ENCODE assay signal across 9 mouse cellular contexts in the genomic region with DNA sequence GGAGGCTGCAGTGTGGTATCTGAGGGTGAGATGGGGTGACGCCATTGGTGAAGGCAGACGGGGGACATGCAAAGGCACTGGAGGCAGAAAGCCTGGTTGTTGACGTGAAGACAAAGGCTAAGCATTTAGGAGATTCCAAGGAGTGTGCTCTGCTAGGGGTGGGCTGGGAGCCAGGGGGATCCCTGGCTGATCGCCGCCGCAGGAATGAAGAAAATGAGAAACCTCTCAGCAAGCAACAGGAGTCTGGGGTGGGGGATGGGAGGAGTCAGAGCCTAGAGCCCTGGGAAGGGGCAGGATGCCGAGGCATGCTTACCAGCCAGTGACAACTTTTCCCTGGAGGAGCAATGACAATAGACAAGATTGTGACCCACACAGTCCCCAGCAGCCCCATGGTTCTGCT. TPM values are rescaled to one million over a fixed set of nuclear protein-coding genes. Genes with fewer than 3 reads are reported as not detected.
A peak's percentile ranks its signal among the peaks of the same experiment; 100 is the strongest.
DNase-seq lines count a peak whose midpoint lies in the region; ATAC-seq and TF ChIP-seq lines count a peak whose summit lies in the region.
"Had no signal": no experiment of that assay in that cellular context is flagged by ENCODE, and none has a peak within 500 bp of the region (broad histone marks: within the 10 kb centered on the region; RNA-seq: fewer than 3 reads in every experiment).

No protein-coding gene starts in this region.

- no peak; the same call in 1 of the 2 replicates for ATAC-seq in stomach, embryonic 16.5 days (ENCODE audit: insufficient read depth, low FRiP score)

- no peak overlapping the region for H3K4me3 ChIP-seq in kidney, adult 2 months (ENCODE audit: insufficient read depth, low read depth, low read length)
- no peak overlapping the region for H3K4me3 ChIP-seq in stomach, embryonic 16.5 days (replicated peaks; ENCODE audit: low read length)
- H3K4me3 ChIP-seq: liver, embryonic 15.5 days had no signal

- no peaks in the 10 kb centered on the region for H3K4me1 ChIP-seq in kidney, adult 2 months (ENCODE audit: control insufficient read depth, insufficient read depth, low read length)
- H3K4me1 ChIP-seq in stomach, embryonic 16.5 days (ENCODE audit: control insufficient read depth, insufficient read depth, low read length) = peaks cover 42% of the 10 kb centered on the region

- 0 out of 2 replicates have a peak overlapping the region, but pooled peaks have one; percentile 10 for H3K9ac ChIP-seq in stomach, embryonic 16.5 days (ENCODE audit: low read length)
- H3K9ac ChIP-seq: liver, embryonic 15.5 days had no signal

- H3K36me3 ChIP-seq in kidney, adult 2 months (ENCODE audit: control insufficient read depth, insufficient read depth, low read length) = no peaks in the 10 kb centered on the region
- no peaks in the 10 kb centered on the region for H3K36me3 ChIP-seq in stomach, embryonic 16.5 days (ENCODE audit: control insufficient read depth, insufficient read depth, low read length)
- H3K36me3 ChIP-seq: liver, embryonic 15.5 days had no signal

- TF ChIP-seq POLR2A in kidney, adult 2 months (IDR thresholded peaks at IDR 0.05; ENCODE audit: low read depth, low read length) = no peak

- 61% methylated on average over 7 of the region's 7 CpGs for WGBS in kidney, adult 2 months
- 42% methylated on average over 7 of the region's 7 CpGs for WGBS in stomach, embryonic 16.5 days

- H3K27me3 ChIP-seq in kidney, adult 2 months (replicated peaks; ENCODE audit: control insufficient read depth, insufficient read depth, low read length) = no peaks in the 10 kb centered on the region
- no peaks in the 10 kb centered on the region; the same call in 1 of the 2 replicates for H3K27me3 ChIP-seq in stomach, embryonic 16.5 days (ENCODE audit: control insufficient read depth, insufficient read depth, low read length)

- no peak for TF ChIP-seq CTCF in kidney, adult 2 months (conservative IDR thresholded peaks at IDR 0.05; ENCODE audit: insufficient read depth, insufficient read length, low read depth, low read length)

- no peaks in the 10 kb centered on the region for H3K9me3 ChIP-seq in stomach, embryonic 16.5 days (replicated peaks; ENCODE audit: control insufficient read depth, low read length)
- H3K9me3 ChIP-seq: liver, embryonic 15.5 days had no signal

- DNase-seq in adrenal gland, postnatal 14 days = peak; percentile 40
- DNase-seq in adrenal gland, adult 2 months = no peak
- peak; percentile 18 for DNase-seq in kidney, adult 2 months
- DNase-seq in kidney, adult 18-20 months = no peak
- peak; percentile 76 for DNase-seq in testis, postnatal 10 days (ENCODE audit: low spot score)
- DNase-seq in testis, postnatal 14 days (ENCODE audit: low spot score) = no peak
- no peak for DNase-seq in thymus, postnatal 36 days

- no peak overlapping the region for H3K4me2 ChIP-seq in stomach, embryonic 16.5 days (ENCODE audit: low read depth, low read length)

- H3K27ac ChIP-seq in kidney, adult 2 months (ENCODE audit: insufficient read depth, low read depth, low read length) = no peak overlapping the region
- peak overlapping the region; percentile 9; the same call in 1 of the 2 replicates for H3K27ac ChIP-seq in stomach, embryonic 16.5 days (ENCODE audit: low read length)
- H3K27ac ChIP-seq: liver, embryonic 15.5 days had no signal

RNA-seq across cellular contexts. Expression of a gene that starts 30.6 kb away (rescaled TPM):
- total RNA-seq in adrenal gland, postnatal 14 days (2021) = 0.30 and 0.60 TPM in 2 replicates
- total RNA-seq in adrenal gland, adult 2 months (2021) = under 1 TPM in 1 of 2 experiments, not detected in 1; 0.45 TPM
- polyA plus RNA-seq in adrenal gland, adult 2 months (2012; rRNA removed) = 0.04 and 0.08 TPM in 2 replicates
- 2.2 TPM in 2 replicates for polyA plus RNA-seq in kidney, adult 2 months (2012; rRNA removed)
- polyA plus RNA-seq in stomach, embryonic 16.5 days (2015; fragmentation: Nextera tagmentation; extraction: Ambion mirVana) = 1.6 and 2.6 TPM in 2 replicates

Comparison
In these comparisons a context has a peak if more than half of its experiments do, and no peak if none do; other contexts are left out.
1. DNase-seq: peak in adrenal gland, postnatal 14 days (single experiment), kidney, adult 2 months (single experiment) and testis, postnatal 10 days (single experiment); none in adrenal gland, adult 2 months (single experiment), kidney, adult 18-20 months (single experiment), testis, postnatal 14 days (single experiment) and thymus, postnatal 36 days (0 of 2).